Mouse (Mus musculus): ENCODE results near the gene Rbm45. TPM values are rescaled to one million over a fixed set of nuclear protein-coding genes. Genes with fewer than 3 reads are reported as not detected.

The Rbm45 gene
- 10 to 100 TPM; 34.2 to 41.3 TPM for total RNA-seq (2023)

GRCm38 (mm10) chr2:76369821-76370655, at the start of gene Rbm45:
TSS of gene Rbm45 (plus strand) at chr2:76369984.

GRCm38 (mm10) chr2:76338215-76339156, 31.3 kb upstream of the Rbm45 start, which contains the start of gene Pde11a:
TSS of gene Pde11a (minus strand) at chr2:76338774.

GRCm38 (mm10) chr2:76360226-76360625, 9.6 kb upstream of the Rbm45 start, which contains the start of gene Cyct:
TSS of gene Cyct (minus strand) at chr2:76360450.

GRCm38 (mm10) chr2:76406151-76406936, 36.6 kb downstream of the Rbm45 start, which contains the start of gene Osbpl6:
TSS of gene Osbpl6 (plus strand) at chr2:76406508.

Other genes starting within 250 kb of the Rbm45 start
- gene Pde11a, start 31.2 kb upstream of the Rbm45 start, total RNA-seq (2023), result 1 to 10 TPM; 5.3 to 6.3 TPM
- gene Cyct, start 9.5 kb upstream of the Rbm45 start, total RNA-seq (2023), result not detected
- 1 to 10 TPM; 4.9 to 6.0 TPM for gene Osbpl6, start 36.5 kb downstream of the Rbm45 start, total RNA-seq (2023)